Mouse (Mus musculus) adrenal gland, adult 8-10 months (tissue): ENCODE data around the gene Tmem205. TPM values are rescaled to one million over a fixed set of nuclear protein-coding genes. Genes with fewer than 3 reads are reported as not detected.

Experiments used
- DNase-seq: peaks from one replicate; pipeline ENCODE4 v3.0.0; 2022
- total RNA-seq, 4 experiments: library from RNA; stranded (reverse); gene quantifications; 2 replicates each; pipeline ENCODE4 v1.2.4; 2022

Gene Tmem205
- total RNA-seq, 4 experiments from 2014 or later: 375 to 588 (median 495) TPM

DNA sequence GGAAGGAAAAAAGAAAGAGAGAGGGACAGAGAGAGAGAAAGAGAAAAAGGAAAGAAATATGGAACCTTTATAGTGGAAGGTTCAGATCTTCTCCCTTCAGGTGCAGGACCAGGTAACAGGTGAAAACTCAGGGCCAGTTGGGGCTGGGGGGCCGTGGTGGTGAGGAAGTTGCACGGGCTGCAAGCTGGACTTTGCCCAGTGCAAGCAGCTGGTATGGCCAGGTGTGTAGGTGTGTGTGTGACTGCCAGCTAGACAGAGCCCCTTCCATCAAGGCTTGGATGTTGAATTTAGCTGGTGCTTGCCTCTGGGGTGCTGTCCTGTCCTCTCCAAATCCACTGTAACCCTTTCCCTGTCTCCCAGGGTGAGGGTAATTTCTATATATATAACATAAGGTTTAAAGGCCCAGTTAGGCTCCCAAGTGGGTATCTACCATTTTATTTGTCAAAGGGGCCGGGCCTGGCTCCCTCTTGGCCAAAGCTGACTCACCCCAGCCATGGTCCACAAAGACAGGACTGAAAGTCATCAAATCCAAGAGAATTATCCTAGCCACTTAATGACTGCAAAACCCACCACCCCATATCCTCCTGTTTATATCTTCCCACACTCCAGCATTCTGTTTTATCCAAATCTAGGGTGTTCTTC lies 10.4 kb downstream of the Tmem205 start:
- no peak for DNase-seq

DNA sequence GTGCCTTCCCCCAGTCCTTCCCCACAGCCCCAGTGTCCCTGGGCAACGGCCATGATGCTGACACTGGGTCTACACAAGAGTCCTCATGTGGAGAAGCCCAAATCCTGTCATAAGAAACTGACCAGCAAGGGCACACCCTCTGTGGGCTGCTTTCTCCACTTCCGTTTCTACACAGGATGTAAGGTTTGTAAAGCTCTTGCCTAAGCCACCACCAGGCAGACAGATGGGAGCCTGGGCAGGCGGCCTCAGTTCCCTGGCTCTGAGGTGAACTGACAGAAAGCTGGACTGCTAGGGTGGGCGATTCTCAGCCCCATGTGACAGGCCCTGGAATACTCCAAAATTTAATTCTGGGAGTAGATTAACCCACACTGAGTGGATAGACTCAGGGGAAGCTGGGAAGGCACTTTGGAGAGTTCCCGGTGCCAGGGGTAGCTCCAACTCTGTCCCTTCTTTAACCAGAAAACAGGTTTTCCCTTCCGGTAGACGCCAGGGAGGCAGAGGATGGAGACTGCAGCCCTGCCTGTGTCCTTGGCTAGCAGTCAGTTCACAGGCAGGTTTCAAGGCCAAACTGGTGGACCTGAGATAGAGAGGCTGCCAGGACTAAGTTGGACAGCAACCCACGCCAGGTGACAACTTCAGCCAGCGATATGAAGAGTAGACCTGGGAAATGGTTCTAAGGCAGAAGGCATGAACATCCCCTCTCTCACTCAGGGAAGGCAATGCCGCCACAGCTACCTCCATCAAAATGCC lies 17.7 kb downstream of the Tmem205 start:
- no peak for DNase-seq

GRCm38 (mm10) chr9:21908216-21908615 lies 19.1 kb downstream of the Tmem205 start:
- no peak for DNase-seq

GRCm38 (mm10) chr9:21904031-21904430 lies 23.3 kb downstream of the Tmem205 start:
- DNase-seq: no peak

- DNase-seq: peak; percentile 43
These were observed 26.0 kb downstream of the Tmem205 start for GRCm38 (mm10) chr9:21901223-21901820.

- DNase-seq: no peak
These were observed 38.1 kb downstream of the Tmem205 start for GRCm38 (mm10) chr9:21889229-21889628.

- DNase-seq: no peak
These were observed 50.8 kb downstream of the Tmem205 start for GRCm38 (mm10) chr9:21876601-21877000.

DNA sequence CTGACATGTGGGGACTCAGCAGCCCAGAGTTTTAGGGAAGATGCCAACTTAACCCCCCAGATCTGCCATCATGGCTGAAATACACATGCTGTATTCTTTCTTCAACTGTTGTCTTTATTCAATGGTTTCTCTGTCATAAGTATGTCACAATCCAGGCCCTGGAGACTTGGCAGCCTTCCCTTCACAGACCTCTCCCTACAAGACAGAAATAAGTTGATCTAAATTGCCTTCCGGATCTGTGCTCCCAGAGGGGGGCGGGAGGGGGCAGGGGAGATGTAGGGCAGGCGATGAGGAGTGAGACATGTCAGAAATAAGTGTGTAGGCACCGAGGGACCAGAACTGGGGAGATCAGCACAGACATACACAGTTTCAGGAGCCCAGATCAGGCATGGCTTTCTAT lies 55.2 kb downstream of the Tmem205 start:
- no peak for DNase-seq

Other genes starting within 250 kb of the Tmem205 start
- 100 to 1,000 TPM; 102 to 164 (median 147) TPM for gene Ldlr, start 204.1 kb downstream of the Tmem205 start, total RNA-seq
- gene Spc24, start 167.3 kb downstream of the Tmem205 start, total RNA-seq: 1 to 10 TPM in 3 of 4 experiments, under 1 TPM in 1; 0.32 to 4.9 (median 2.1) TPM
- gene Kank2, start 128.8 kb downstream of the Tmem205 start, total RNA-seq: 10 to 100 TPM; 35.0 to 58.9 (median 47.5) TPM
- gene Angptl8, start 92.0 kb downstream of the Tmem205 start, total RNA-seq: 10 to 100 TPM in 2 of 4 experiments, 1 to 10 TPM in 2; 1.5 to 12.0 (median 7.7) TPM
- gene Dock6, start 74.9 kb downstream of the Tmem205 start, total RNA-seq: 10 to 100 TPM; 34.3 to 80.5 (median 56.4) TPM
- gene Rab3d, start 9.4 kb downstream of the Tmem205 start, total RNA-seq: 10 to 100 TPM; 43.1 to 64.6 (median 48.1) TPM
- gene Ccdc159, start 85 bp downstream of the Tmem205 start, total RNA-seq: 10 to 100 TPM in 3 of 4 experiments, 1 to 10 TPM in 1; 8.6 to 27.3 (median 17.7) TPM
- gene Plppr2, start 9.5 kb upstream of the Tmem205 start, total RNA-seq: 10 to 100 TPM; 19.6 to 44.0 (median 32.1) TPM
- 10 to 100 TPM; 17.5 to 22.5 (median 20.0) TPM for gene Swsap1, start 28.2 kb upstream of the Tmem205 start, total RNA-seq
- 1 to 10 TPM; 1.2 to 4.7 (median 2.0) TPM for gene Epor, start 36.0 kb upstream of the Tmem205 start, total RNA-seq
- 10 to 100 TPM; 23.7 to 72.6 (median 49.6) TPM for gene Rgl3, start 61.9 kb upstream of the Tmem205 start, total RNA-seq
- gene Ccdc151, start 75.1 kb upstream of the Tmem205 start, total RNA-seq: 1 to 10 TPM in 3 of 4 experiments, under 1 TPM in 1; 0.81 to 2.8 (median 1.4) TPM
- 100 to 1,000 TPM; 167 to 190 (median 180) TPM for gene Prkcsh, start 75.2 kb upstream of the Tmem205 start, total RNA-seq
- gene Elavl3, start 124.5 kb upstream of the Tmem205 start, total RNA-seq: 1 to 10 TPM; 1.8 to 4.6 (median 2.9) TPM
- under 1 TPM in 1 of 4 experiments, not detected in 3; 0.73 TPM for gene Gm49318, start 143.7 kb upstream of the Tmem205 start, total RNA-seq
- gene Zfp653, start 143.8 kb upstream of the Tmem205 start, total RNA-seq: 10 to 100 TPM in 3 of 4 experiments, 1 to 10 TPM in 1; 6.9 to 15.6 (median 12.3) TPM
- gene Ecsit, start 157.9 kb upstream of the Tmem205 start, total RNA-seq: 10 to 100 TPM; 41.2 to 50.4 (median 48.9) TPM
- gene Cnn1, start 171.7 kb upstream of the Tmem205 start, total RNA-seq: 1 to 10 TPM in 3 of 4 experiments, under 1 TPM in 1; 0.89 to 2.8 (median 1.2) TPM
- 10 to 100 TPM; 71.9 to 83.9 (median 78.6) TPM for gene Elof1, start 189.6 kb upstream of the Tmem205 start, total RNA-seq
- 10 to 100 TPM; 30.6 to 44.1 (median 36.6) TPM for gene Acp5, start 208.2 kb upstream of the Tmem205 start, total RNA-seq
- gene Pigyl, start 229.3 kb upstream of the Tmem205 start, total RNA-seq: 10 to 100 TPM; 51.0 to 67.4 (median 59.4) TPM